Comparison of ENCODE assay signal across 12 mouse cellular contexts in genomic region chr7:37180416-37180815, GRCm38 (mm10).
DNase-seq lines count a peak whose midpoint lies in the region; ATAC-seq lines count a peak whose summit lies in the region.
"Had no signal": no experiment of that assay in that cellular context is flagged by ENCODE, and none has a peak within 500 bp of the region (broad histone marks: within the 10 kb centered on the region; RNA-seq: fewer than 3 reads in every experiment).

No protein-coding gene starts in this region.

- H3K27ac ChIP-seq in hindbrain, embryonic 14.5 days: no peak overlapping the region; the same call in 1 of the 2 replicates
- H3K27ac ChIP-seq in neural tube, embryonic 13.5 days (replicated peaks): 0 out of 2 replicates have a peak overlapping the region, but pooled peaks have one; percentile 38
- H3K27ac ChIP-seq: heart, embryonic 15.5 days; stomach, embryonic 15.5 days had no signal

- H3K4me3 ChIP-seq in hindbrain, embryonic 14.5 days (replicated peaks; ENCODE audit: low read length): no peak overlapping the region
- no peak overlapping the region for H3K4me3 ChIP-seq in neural tube, embryonic 13.5 days
- H3K4me3 ChIP-seq: heart, embryonic 15.5 days; stomach, embryonic 15.5 days had no signal

- no peak overlapping the region for H3K9ac ChIP-seq in hindbrain, embryonic 14.5 days
- no peak overlapping the region for H3K9ac ChIP-seq in neural tube, embryonic 13.5 days
- H3K9ac ChIP-seq: heart, embryonic 15.5 days; stomach, embryonic 15.5 days had no signal

- DNase-seq in kidney, postnatal 4 days: peak; percentile 41 to 44
- DNase-seq in kidney, postnatal 25 days: no peak
- DNase-seq in embryo, embryonic 9.5 days (ENCODE audit: extremely low spot score): peak; percentile 44
- peak; percentile 40 for DNase-seq in hindbrain, embryonic 14.5 days (ENCODE audit: low spot score)
- DNase-seq in liver: no peak
- DNase-seq in adrenal gland, adult 2 months: no peak
- DNase-seq: kidney, postnatal 36 days had no signal

- peak overlapping the region; percentile 32 for H3K4me2 ChIP-seq in hindbrain, embryonic 14.5 days (replicated peaks)
- H3K4me2 ChIP-seq in neural tube, embryonic 13.5 days: peak overlapping the region; percentile 33
- H3K4me2 ChIP-seq: heart, embryonic 15.5 days; liver, embryonic 11.5 days had no signal

- 26% methylated on average over 13 of the region's 13 CpGs for WGBS in hindbrain, embryonic 14.5 days
- WGBS in neural tube, embryonic 13.5 days: 17% methylated on average over 13 of the region's 13 CpGs

- no peaks in the 10 kb centered on the region for H3K27me3 ChIP-seq in hindbrain, embryonic 14.5 days (ENCODE audit: control insufficient read depth, insufficient read depth, low read length)
- no peaks in the 10 kb centered on the region for H3K27me3 ChIP-seq in neural tube, embryonic 13.5 days
- H3K27me3 ChIP-seq: CH12.LX; heart, embryonic 15.5 days; stomach, embryonic 15.5 days had no signal

- H3K36me3 ChIP-seq in hindbrain, embryonic 14.5 days (replicated peaks; ENCODE audit: control insufficient read depth, insufficient read depth): no peaks in the 10 kb centered on the region
- no peaks in the 10 kb centered on the region for H3K36me3 ChIP-seq in neural tube, embryonic 13.5 days
- H3K36me3 ChIP-seq: heart, embryonic 15.5 days; stomach, embryonic 15.5 days had no signal

- peaks cover 9% of the 10 kb centered on the region; the same call in 1 of the 2 replicates for H3K4me1 ChIP-seq in hindbrain, embryonic 14.5 days (replicated peaks; ENCODE audit: control insufficient read depth, insufficient read depth, low read length)
- H3K4me1 ChIP-seq in neural tube, embryonic 13.5 days (replicated peaks): peaks cover 25% of the 10 kb centered on the region
- H3K4me1 ChIP-seq: heart, embryonic 15.5 days had no signal

- H3K9me3 ChIP-seq in hindbrain, embryonic 14.5 days (ENCODE audit: control insufficient read depth, low read length): no peaks in the 10 kb centered on the region
- no peaks in the 10 kb centered on the region for H3K9me3 ChIP-seq in neural tube, embryonic 13.5 days
- H3K9me3 ChIP-seq: heart, embryonic 15.5 days; stomach, embryonic 15.5 days had no signal

- ATAC-seq in hindbrain, embryonic 14.5 days (ENCODE audit: low FRiP score): peak; percentile 43; the same call in 1 of the 2 replicates
- peak; percentile 86 for ATAC-seq in neural tube, embryonic 13.5 days (ENCODE audit: low read depth)

Comparison
In these comparisons a context has a peak if more than half of its experiments do, and no peak if none do; other contexts are left out.
1. DNase-seq: peak in kidney, postnatal 4 days (2 of 2), embryo, embryonic 9.5 days (single experiment) and hindbrain, embryonic 14.5 days (single experiment); none in kidney, postnatal 25 days (0 of 2), liver (single experiment) and adrenal gland, adult 2 months (single experiment).